Mouse (Mus musculus) testis, adult 2 months (tissue): ENCODE measurements at regions not wholly inside any gene's neighbourhood (a gene's known extent, or its start where the extent isn't known, plus 50 kb on each side); places are given as distances from the start of the nearest gene placed in this dataset.

ENCODE experiments used
- H3K27ac ChIP-seq: fragments of 200-500 bp; 2 replicates; pipeline ENCODE4 v1.5.1; 2012; ENCODE audit warnings: low read depth, low read length; ENCODE audit not compliant: control insufficient read depth, insufficient read depth
- H3K27me3 ChIP-seq: fragments of 200-500 bp; 2 replicates; pipeline ENCODE4 v1.6.1; 2012; ENCODE audit warnings: mild to moderate bottlenecking, low read length, moderate library complexity; ENCODE audit not compliant: control insufficient read depth, insufficient read depth
- H3K36me3 ChIP-seq: fragments of 200-500 bp; 2 replicates; pipeline ENCODE4 v1.6.1; 2012; ENCODE audit warnings: mild to moderate bottlenecking, low read length; ENCODE audit not compliant: control insufficient read depth, insufficient read depth
- H3K4me1 ChIP-seq: fragments of 200-500 bp; 2 replicates; pipeline ENCODE4 v1.6.1; 2012; ENCODE audit warnings: low read length; ENCODE audit not compliant: control insufficient read depth, insufficient read depth
- H3K4me3 ChIP-seq: fragments of 200-500 bp; 2 replicates; pipeline ENCODE4 v1.5.1; 2012; ENCODE audit warnings: low read depth, mild to moderate bottlenecking, low read length, moderate library complexity, mixed read lengths; ENCODE audit not compliant: control insufficient read depth
- CTCF ChIP-seq: fragments of 200-500 bp; IDR thresholded peaks from 2 replicates; pipeline ENCODE4 v1.5.1; 2012; ENCODE audit warnings: low read depth, mild to moderate bottlenecking, inconsistent platforms, low read length, moderate library complexity; ENCODE audit not compliant: control insufficient read depth, insufficient read depth, insufficient replicate concordance
- POLR2A ChIP-seq: fragments of 200-500 bp; IDR thresholded peaks from 2 replicates; pipeline ENCODE4 v1.6.1; 2012; ENCODE audit warnings: low read depth, mild to moderate bottlenecking, inconsistent platforms, low read length, moderate library complexity; ENCODE audit not compliant: control insufficient read depth

DNA sequence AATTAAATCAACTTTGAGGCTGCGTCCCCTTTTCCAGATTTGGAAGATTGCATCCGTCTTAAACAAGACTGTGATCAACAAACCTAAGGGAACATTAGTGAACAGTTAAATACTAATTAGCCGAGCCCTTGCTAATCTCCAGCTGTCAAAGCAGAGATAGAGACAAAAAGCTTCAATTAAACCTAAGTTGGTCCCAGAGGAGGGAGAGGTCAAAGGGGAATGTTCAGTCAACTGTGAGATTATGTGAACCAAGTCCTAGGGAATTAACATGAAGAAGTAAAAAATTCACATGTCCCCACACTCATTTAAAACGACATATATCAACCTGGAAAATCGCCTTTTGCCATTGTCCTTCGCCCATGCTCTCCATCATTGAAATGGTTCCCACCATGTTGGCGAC, 59.7 kb upstream of the Tbx20 start:
- no peaks in the 10 kb centered on the region for H3K27me3 ChIP-seq
- H3K36me3 ChIP-seq, result no peaks in the 10 kb centered on the region
- TF ChIP-seq POLR2A (no peak), CTCF (no peak)
- no peak overlapping the region for H3K4me3 ChIP-seq
- no peaks in the 10 kb centered on the region; the same call in 1 of the 2 replicates for H3K4me1 ChIP-seq
- H3K27ac ChIP-seq, result no peak overlapping the region

DNA sequence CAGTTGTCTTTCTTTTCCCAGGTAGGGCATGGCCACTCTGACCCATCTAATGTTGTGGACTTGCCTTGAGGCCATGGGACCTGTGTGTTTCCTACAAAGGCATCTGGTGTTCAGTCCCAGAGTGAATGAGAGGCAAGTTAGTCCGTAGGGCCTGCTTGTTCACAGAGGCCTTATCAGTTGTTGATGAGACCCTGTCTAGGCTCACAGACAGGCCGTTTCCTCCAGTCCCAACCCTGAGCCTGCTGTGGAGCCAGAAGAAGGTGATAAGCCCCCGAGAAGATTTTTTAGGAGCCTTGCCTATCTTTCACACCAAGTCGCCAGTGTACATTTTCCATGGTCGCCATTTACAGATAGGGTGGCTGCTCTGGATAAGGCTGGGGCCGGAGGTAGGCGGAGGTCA, 74.1 kb upstream of the Tbx20 start:
- Histone ChIP-seq H3K4me3 (no peak overlapping the region), H3K27ac (no peak overlapping the region)
- TF ChIP-seq CTCF (no peak), POLR2A (no peak)

DNA sequence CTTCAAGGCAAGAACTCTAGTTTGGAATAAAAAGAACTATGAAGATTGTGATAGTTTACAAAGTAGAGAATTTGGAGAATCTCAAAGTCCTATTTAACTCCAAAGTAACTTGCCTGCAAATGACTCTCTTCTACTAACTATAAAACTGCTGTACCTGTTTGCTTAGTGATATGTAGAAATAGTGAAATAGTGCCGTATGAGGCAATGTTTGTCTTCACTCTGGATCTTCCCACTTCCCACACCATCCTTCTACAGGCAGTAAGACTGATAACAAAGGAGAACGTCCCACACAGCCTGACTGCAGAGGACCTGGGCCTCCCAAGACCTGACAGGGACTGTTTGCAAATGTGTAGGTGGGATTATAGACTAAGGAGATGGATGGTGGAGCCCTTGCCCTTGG, 85.4 kb upstream of the Tbx20 start:
- H3K4me1 ChIP-seq, result peaks cover 4% of the 10 kb centered on the region; the same call in 1 of the 2 replicates
- TF ChIP-seq CTCF, result no peak
- no peak overlapping the region for H3K27ac ChIP-seq
- no peaks in the 10 kb centered on the region for H3K36me3 ChIP-seq
- H3K4me3 ChIP-seq, result no peak overlapping the region
- no peaks in the 10 kb centered on the region for H3K27me3 ChIP-seq

More for the DNA sequence above, 74.1 kb upstream of the Tbx20 start:
- H3K36me3 ChIP-seq, result no peaks in the 10 kb centered on the region
- H3K4me1 ChIP-seq, result no peaks in the 10 kb centered on the region
- no peaks in the 10 kb centered on the region for H3K27me3 ChIP-seq

DNA sequence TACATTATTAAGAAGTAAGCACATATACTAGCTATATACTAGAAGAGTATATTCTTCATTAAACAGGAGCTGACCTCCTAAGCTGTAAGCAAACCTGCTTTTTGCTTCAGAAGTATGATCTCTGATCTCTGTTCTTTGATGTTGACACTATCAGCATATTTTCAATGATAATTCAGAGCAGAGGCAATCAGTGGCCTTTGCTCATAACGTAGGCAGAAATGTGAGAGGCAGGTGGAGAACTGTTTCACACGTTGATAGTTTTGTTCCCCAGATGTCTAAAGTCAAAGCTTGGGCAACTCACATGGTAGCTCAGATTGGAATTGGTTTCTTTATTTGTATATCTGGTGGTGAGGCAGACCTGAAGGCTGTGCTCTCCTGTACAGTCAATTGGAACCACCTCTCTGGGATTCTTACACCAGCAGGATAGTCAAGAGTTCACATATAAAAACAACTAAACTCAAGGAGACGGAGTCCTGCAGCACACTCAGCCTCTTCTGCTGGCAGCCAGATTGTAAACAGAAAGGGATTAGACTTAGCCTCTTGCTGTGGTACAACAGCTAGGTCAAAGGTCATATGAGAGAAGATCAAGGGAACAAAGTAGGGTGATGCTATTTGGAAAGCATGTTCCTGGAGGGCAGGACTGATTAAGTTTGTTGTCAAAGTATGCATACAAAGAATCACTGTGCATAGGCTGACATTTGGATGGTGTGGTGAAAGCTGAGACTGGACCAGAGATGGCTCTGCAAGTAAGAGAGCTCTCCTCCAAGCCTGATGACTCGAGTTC, 92.5 kb upstream of the Tbx20 start:
- no peaks in the 10 kb centered on the region for H3K27me3 ChIP-seq
- TF ChIP-seq POLR2A (no peak), CTCF (no peak)

DNA sequence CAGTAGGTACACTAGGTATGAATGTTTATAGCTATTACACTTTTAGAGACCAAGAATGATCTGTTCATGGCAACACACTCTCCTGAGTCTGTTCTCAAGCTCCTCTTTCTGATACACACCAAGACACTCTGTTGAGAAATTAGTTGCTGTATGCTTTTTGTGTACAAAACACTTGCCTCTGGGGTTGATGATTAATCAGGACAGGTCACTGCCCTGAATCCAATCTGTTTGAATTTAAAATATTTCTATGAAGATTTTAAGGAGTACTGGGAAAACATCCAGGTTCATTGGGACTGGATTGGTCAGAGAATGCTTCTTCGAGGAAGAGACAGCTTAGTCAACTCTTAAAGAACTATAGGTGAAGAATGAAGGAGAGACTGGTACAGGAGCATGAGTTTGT, 94.6 kb upstream of the Tbx20 start:
- no peaks in the 10 kb centered on the region for H3K36me3 ChIP-seq
- TF ChIP-seq CTCF, result no peak
- TF ChIP-seq POLR2A, result no peak
- H3K27ac ChIP-seq, result no peak overlapping the region
- no peaks in the 10 kb centered on the region for H3K27me3 ChIP-seq
- no peak overlapping the region for H3K4me3 ChIP-seq
- H3K4me1 ChIP-seq, result no peaks in the 10 kb centered on the region

More for the DNA sequence above, 92.5 kb upstream of the Tbx20 start:
- Histone ChIP-seq H3K4me3 (no peak overlapping the region), H3K27ac (no peak overlapping the region), H3K4me1 (no peaks in the 10 kb centered on the region), H3K36me3 (no peaks in the 10 kb centered on the region)

DNA sequence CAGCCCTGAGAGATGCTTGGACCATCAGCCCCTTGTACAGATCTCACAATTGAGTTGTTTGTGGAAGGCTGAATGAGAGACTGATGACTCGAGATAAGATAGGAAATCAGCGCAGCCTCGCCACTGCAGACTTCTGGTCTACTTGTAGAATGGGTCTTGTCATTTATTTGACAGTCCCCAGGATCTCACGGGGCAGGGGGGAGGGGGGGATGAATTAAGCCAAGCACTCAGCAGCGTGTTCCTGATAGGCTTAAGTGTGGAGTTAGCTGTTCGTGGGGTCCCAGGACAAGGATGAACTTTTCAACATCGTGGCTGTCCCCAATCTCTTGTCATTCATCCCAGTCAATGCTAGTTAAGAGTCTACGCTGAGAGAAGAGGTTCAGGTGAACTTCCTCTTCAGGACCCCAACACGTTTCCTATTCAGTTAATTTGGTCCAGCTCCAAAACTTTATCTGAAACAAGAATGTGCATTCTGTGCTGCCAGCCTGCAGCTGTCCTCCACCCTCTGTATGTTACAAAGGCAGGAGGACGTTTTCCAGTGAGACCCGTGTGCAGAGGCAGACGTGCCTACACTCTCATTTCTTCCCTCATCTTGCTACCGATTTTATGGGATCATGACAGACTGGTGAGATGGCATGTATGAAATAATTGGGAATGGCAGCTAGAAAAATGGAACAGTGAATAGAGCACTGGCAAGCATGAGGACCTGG, 100.5 kb upstream of the Tbx20 start:
- H3K4me1 ChIP-seq, result no peaks in the 10 kb centered on the region
- H3K27me3 ChIP-seq, result no peaks in the 10 kb centered on the region
- no peaks in the 10 kb centered on the region for H3K36me3 ChIP-seq
- TF ChIP-seq POLR2A (no peak), CTCF (no peak)
- H3K27ac ChIP-seq, result no peak overlapping the region
- no peak overlapping the region for H3K4me3 ChIP-seq

DNA sequence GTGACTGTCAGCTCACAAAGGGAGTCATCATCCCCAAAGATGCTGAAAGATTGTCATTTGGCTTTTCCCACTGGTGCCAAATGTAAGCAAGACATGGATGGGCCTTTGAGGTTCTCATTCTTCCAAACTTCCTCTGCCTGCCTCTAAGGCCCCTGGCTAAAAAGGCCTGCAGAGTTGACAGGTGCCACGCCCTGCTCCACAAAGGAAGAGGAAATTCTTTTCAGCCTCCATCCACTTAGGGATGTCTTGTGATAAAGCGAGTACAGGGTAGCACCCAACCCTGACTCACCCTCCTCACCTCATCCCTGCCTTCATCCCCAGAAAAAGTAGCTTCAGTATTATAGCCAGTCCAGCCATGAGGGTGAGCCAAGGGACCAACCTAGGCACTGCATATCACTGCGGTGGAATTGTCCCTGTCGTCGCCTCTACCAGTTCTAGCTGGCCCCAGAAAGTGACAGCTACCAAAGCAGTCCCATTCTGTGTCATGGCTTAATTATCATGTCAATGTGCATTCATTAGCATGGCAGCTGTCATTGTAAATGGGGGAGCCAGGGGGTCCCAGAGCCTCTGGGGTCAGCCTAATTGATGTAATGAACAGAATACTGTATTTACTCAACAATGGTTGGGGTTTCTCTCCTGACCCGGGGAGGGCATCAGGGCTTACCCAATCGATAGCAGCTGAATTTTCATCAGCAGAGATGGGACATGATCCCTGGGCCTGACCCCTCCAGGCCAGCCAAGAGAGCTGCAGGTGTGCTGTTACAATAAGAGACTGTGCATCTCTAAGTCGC, 104.5 kb upstream of the Tbx20 start:
- TF ChIP-seq POLR2A (no peak), CTCF (no peak)
- H3K4me1 ChIP-seq, result no peaks in the 10 kb centered on the region
- H3K27me3 ChIP-seq, result no peaks in the 10 kb centered on the region
- H3K4me3 ChIP-seq, result no peak overlapping the region
- H3K27ac ChIP-seq, result no peak overlapping the region
- no peaks in the 10 kb centered on the region for H3K36me3 ChIP-seq
